Mouse (Mus musculus) testis, adult 2 months (tissue): ENCODE measurements around the gene Zfp316.

ENCODE experiments used
- CTCF ChIP-seq: fragments of 200-500 bp; IDR thresholded peaks from 2 replicates; pipeline ENCODE4 v1.5.1; 2012; ENCODE audit warnings: low read depth, mild to moderate bottlenecking, inconsistent platforms, low read length, moderate library complexity; ENCODE audit not compliant: control insufficient read depth, insufficient read depth, insufficient replicate concordance
- POLR2A ChIP-seq: fragments of 200-500 bp; IDR thresholded peaks from 2 replicates; pipeline ENCODE4 v1.6.1; 2012; ENCODE audit warnings: low read depth, mild to moderate bottlenecking, inconsistent platforms, low read length, moderate library complexity; ENCODE audit not compliant: control insufficient read depth

- TF ChIP-seq POLR2A (no peak), CTCF (no peak)
These were observed 56.0 kb downstream of the Zfp316 start for GRCm38 (mm10) chr5:143213832-143214231.
